Mouse (Mus musculus) CH12.LX (cell line): ENCODE data around the gene Intu. TPM values are rescaled to one million over a fixed set of nuclear protein-coding genes. Genes with fewer than 3 reads are reported as not detected.

Experiments used
- DNase-seq: peaks from one replicate; pipeline ENCODE4 v3.0.0-alpha.2; 2013; ENCODE audit errors: extremely low read depth
- H3K27ac ChIP-seq: 2 replicates; pipeline ENCODE4 v1.5.1; 2012; ENCODE audit warnings: low read depth, mild to moderate bottlenecking, control low read depth, moderate library complexity; ENCODE audit not compliant: insufficient read depth
- H3K27me3 ChIP-seq: replicated peaks from 2 replicates; pipeline ENCODE3; 2012; ENCODE audit warnings: inconsistent platforms
- H3K36me3 ChIP-seq, 2 experiments: replicated peaks in 1 of 2; 2 replicates each; pipeline versions ENCODE3 to v1.6.1; 2012; ENCODE audit warnings: inconsistent platforms in 1 of 2, low read length in 1 of 2, mild to moderate bottlenecking in 1 of 2, mixed read lengths in 1 of 2, moderate library complexity in 1 of 2; ENCODE audit not compliant: control insufficient read depth in 1 of 2, insufficient read depth in 1 of 2
- H3K4me1 ChIP-seq, 2 experiments: 2 replicates each; pipeline ENCODE4 v1.6.1; 2012; ENCODE audit warnings: inconsistent platforms in 1 of 2, moderate library complexity in 1 of 2; ENCODE audit not compliant: insufficient read depth in 2 of 2, control insufficient read depth in 1 of 2
- H3K4me2 ChIP-seq: 2 replicates; pipeline ENCODE4 v1.6.1; 2012; ENCODE audit warnings: low read depth, mild to moderate bottlenecking, control low read depth; ENCODE audit not compliant: poor library complexity, insufficient read depth, severe bottlenecking
- H3K4me3 ChIP-seq, 3 experiments: fragments of 150-350 bp in 1 of 3; sonication (generic) in 1 of 3; replicated peaks in 1 of 3; 2 replicates each; pipeline versions ENCODE3 to v1.5.1; 2011 to 2012; ENCODE audit warnings: low read depth in 2 of 3, low read length in 2 of 3, mild to moderate bottlenecking in 2 of 3, moderate library complexity in 2 of 3, control low read depth in 1 of 3, improper control_type of control experiment in 1 of 3, inconsistent platforms in 1 of 3, mixed read lengths in 1 of 3; ENCODE audit not compliant: poor library complexity in 1 of 3
- H3K79me2 ChIP-seq: replicated peaks from 2 replicates; pipeline ENCODE4 v1.6.1; 2012; ENCODE audit warnings: mild to moderate bottlenecking, moderate library complexity; ENCODE audit not compliant: control insufficient read depth, poor library complexity, insufficient read depth, severe bottlenecking; ENCODE audit errors: extremely low read depth
- H3K9ac ChIP-seq: 2 replicates; pipeline ENCODE4 v1.6.1; 2012; ENCODE audit warnings: low read depth, mild to moderate bottlenecking, control low read depth, moderate library complexity; ENCODE audit not compliant: insufficient read depth
- H3K9me3 ChIP-seq: replicated peaks from 2 replicates; pipeline ENCODE3; 2012; ENCODE audit warnings: low read length, inconsistent platforms, mixed read lengths
- CHD1 ChIP-seq: IDR thresholded peaks from 2 replicates; pipeline ENCODE4 v1.6.1; 2012; ENCODE audit warnings: low read depth, low read length, improper control_type of control experiment, inconsistent platforms
- CHD2 ChIP-seq: IDR thresholded peaks from 2 replicates; pipeline ENCODE4 v1.6.1; 2011; ENCODE audit warnings: low read length, improper control_type of control experiment
- CTCF ChIP-seq, 2 experiments: IDR thresholded peaks in 1 of 2; conservative IDR thresholded peaks in 1 of 2; 2 replicates each; pipeline ENCODE4 v1.5.1; 2011 to 2012; ENCODE audit warnings: low read depth in 2 of 2, low read length in 2 of 2, improper control_type of control experiment in 1 of 2, inconsistent platforms in 1 of 2, mild to moderate bottlenecking in 1 of 2, moderate library complexity in 1 of 2
- E2F4 ChIP-seq: IDR thresholded peaks from 2 replicates; pipeline ENCODE4 v1.6.1; 2011; ENCODE audit warnings: low read depth, low read length, improper control_type of control experiment; ENCODE audit not compliant: insufficient replicate concordance
- EP300 ChIP-seq: IDR thresholded peaks from 2 replicates; pipeline ENCODE4 v1.6.1; 2011; ENCODE audit warnings: low read length, improper control_type of control experiment
- ETS1 ChIP-seq: conservative IDR thresholded peaks from 2 replicates; pipeline ENCODE4 v1.6.1; 2012; ENCODE audit warnings: low read depth, mild to moderate bottlenecking, inconsistent platforms, low read length, improper control_type of control experiment, moderate library complexity
- HCFC1 ChIP-seq: IDR thresholded peaks from 2 replicates; pipeline ENCODE4 v1.6.1; 2012; ENCODE audit warnings: low read depth, mild to moderate bottlenecking, inconsistent platforms, low read length, improper control_type of control experiment
- JUN ChIP-seq: IDR thresholded peaks from 2 replicates; pipeline ENCODE4 v1.6.1; 2011; ENCODE audit warnings: low read depth, mild to moderate bottlenecking, low read length, improper control_type of control experiment, moderate library complexity; ENCODE audit not compliant: insufficient read depth
- KAT2A ChIP-seq: IDR thresholded peaks from 2 replicates; pipeline ENCODE4 v1.6.1; 2012; ENCODE audit warnings: low read length, improper control_type of control experiment, inconsistent platforms; ENCODE audit not compliant: insufficient replicate concordance
- MAFK ChIP-seq: IDR thresholded peaks from 2 replicates; pipeline ENCODE4 v1.6.1; 2011; ENCODE audit warnings: low read length, improper control_type of control experiment; ENCODE audit not compliant: insufficient replicate concordance
- MAX ChIP-seq: IDR thresholded peaks from 2 replicates; pipeline ENCODE4 v1.6.1; 2011; ENCODE audit warnings: low read length, improper control_type of control experiment
- MAZ ChIP-seq: IDR thresholded peaks from 2 replicates; pipeline ENCODE4 v1.6.1; 2012; ENCODE audit warnings: low read depth, mild to moderate bottlenecking, inconsistent platforms, low read length, improper control_type of control experiment, moderate library complexity
- MEF2A ChIP-seq: IDR thresholded peaks from 2 replicates; pipeline ENCODE4 v1.6.1; 2014; ENCODE audit warnings: low read depth, mild to moderate bottlenecking, inconsistent platforms, low read length, improper control_type of control experiment, borderline replicate concordance
- MXI1 ChIP-seq: IDR thresholded peaks from 2 replicates; pipeline ENCODE4 v1.6.1; 2011; ENCODE audit warnings: mild to moderate bottlenecking, low read depth, low read length, improper control_type of control experiment
- MYC ChIP-seq: IDR thresholded peaks from 2 replicates; pipeline ENCODE4 v1.6.1; 2011; ENCODE audit warnings: low read depth, mild to moderate bottlenecking, improper control_type of control experiment, low read length
- NRF1 ChIP-seq: IDR thresholded peaks from 2 replicates; pipeline ENCODE4 v1.6.1; 2014; ENCODE audit warnings: low read depth, mild to moderate bottlenecking, inconsistent platforms, low read length, improper control_type of control experiment, moderate library complexity
- PAX5 ChIP-seq: IDR thresholded peaks from 2 replicates; pipeline ENCODE4 v1.6.1; 2012; ENCODE audit warnings: low read length, inconsistent platforms, mixed read lengths
- POLR2A ChIP-seq: IDR thresholded peaks from 2 replicates; pipeline ENCODE4 v1.6.1; 2011; ENCODE audit warnings: low read depth, mild to moderate bottlenecking, improper control_type of control experiment, low read length
- POLR2AphosphoS2 ChIP-seq: IDR thresholded peaks from 2 replicates; pipeline ENCODE4 v1.6.1; 2011; ENCODE audit warnings: low read depth, low read length, improper control_type of control experiment
- RAD21 ChIP-seq: IDR thresholded peaks from 2 replicates; pipeline ENCODE4 v1.6.1; 2011; ENCODE audit warnings: low read depth, mild to moderate bottlenecking, low read length, improper control_type of control experiment, moderate library complexity
- RCOR1 ChIP-seq: conservative IDR thresholded peaks from 2 replicates; pipeline ENCODE4 v1.6.1; 2012; ENCODE audit warnings: low read depth, mild to moderate bottlenecking, inconsistent platforms, low read length, improper control_type of control experiment
- SIN3A ChIP-seq: IDR thresholded peaks from 2 replicates; pipeline ENCODE4 v1.6.1; 2012; ENCODE audit warnings: low read length, improper control_type of control experiment, inconsistent platforms
- TBP ChIP-seq: conservative IDR thresholded peaks from 2 replicates; pipeline ENCODE4 v1.6.1; 2011; ENCODE audit warnings: low read depth, low read length, improper control_type of control experiment
- UBTF ChIP-seq: IDR thresholded peaks from 2 replicates; pipeline ENCODE4 v1.6.1; 2012; ENCODE audit warnings: low read depth, mild to moderate bottlenecking, inconsistent platforms, low read length, improper control_type of control experiment, moderate library complexity
- USF1 ChIP-seq: IDR thresholded peaks from 2 replicates; pipeline ENCODE4 v1.6.1; 2014; ENCODE audit warnings: low read depth, mild to moderate bottlenecking, inconsistent platforms, low read length, improper control_type of control experiment
- USF2 ChIP-seq: conservative IDR thresholded peaks from 2 replicates; pipeline ENCODE4 v1.6.1; 2011; ENCODE audit warnings: low read depth, low read length, improper control_type of control experiment
- ZMIZ1 ChIP-seq: IDR thresholded peaks from 2 replicates; pipeline ENCODE4 v1.6.1; 2012; ENCODE audit warnings: low read depth, mild to moderate bottlenecking, inconsistent platforms, low read length, improper control_type of control experiment
- ZNF384 ChIP-seq: IDR thresholded peaks from 2 replicates; pipeline ENCODE4 v1.6.1; 2012; ENCODE audit warnings: low read depth, low read length, improper control_type of control experiment, inconsistent platforms
- dilution Hi-C: fragments of 300-500 bp; cut with MboI; formaldehyde crosslinking; loops from 2 replicates; pipeline ENCODE4 v1.14.3; 2020; ENCODE audit warnings: low sequenced_read_pairs; ENCODE audit not compliant: extremely low pct_unique_long_range_greater_than_20kb, extremely low pct_ligation_motif_present
- in situ Hi-C: fragments of 300-500 bp; cut with MboI; formaldehyde crosslinking; loops from 3 replicates; pipeline ENCODE4 v1.14.3; 2019; ENCODE audit warnings: low sequenced_read_pairs, low pct_ligation_motif_present, low pct_unique_long_range_greater_than_20kb, mixed read lengths
- polyA plus RNA-seq: library from polyadenylated mRNA; unstranded; fragments of >175 nt; gene quantifications from 2 replicates; pipeline ENCODE4 v1.2.1, GENCODE M21; 2012; ENCODE audit warnings: low read depth; ENCODE audit not compliant: insufficient read length
- total RNA-seq, 2 experiments: library from RNA; depleted of rRNA; stranded (reverse); fragments of 300-350 nt in 1 of 2; fragments of >200 nt in 1 of 2; gene quantifications; 2 replicates each; pipeline ENCODE4 v1.2.3; 2012 to 2014

Intu gene
- total and polyA plus RNA-seq, 3 experiments: not detected

GRCm38 (mm10) chr3:40744024-40744835, 213.1 kb downstream of the Intu start, which contains the start of gene Hspa4l:
TSS of gene Hspa4l (plus strand) at chr3:40744495.
- dilution Hi-C loops: no loop called here
- H3K79me2 ChIP-seq: no peaks in the 10 kb centered on the region
- H3K4me2 ChIP-seq: peak within 1 kb of the TSS; percentile 83
- peak within 1 kb of the TSS; percentile 59; the same call in 1 of the 2 replicates for H3K9ac ChIP-seq
- TF ChIP-seq MEF2A: no peak
- TF ChIP-seq SIN3A: no peak
- TF ChIP-seq RAD21: no peak
- no peak for TF ChIP-seq USF1
- no peak for TF ChIP-seq NRF1
- TF ChIP-seq CHD2: no peak
- TF ChIP-seq MAFK: no peak
- no peak for TF ChIP-seq MXI1
- no peak for TF ChIP-seq CTCF (conservative IDR thresholded peaks at IDR 0.05 in 1 of 2, IDR thresholded peaks at IDR 0.05 in 1 of 2; ENCODE audit: low read depth in 2 of 2, low read length in 2 of 2)
- TF ChIP-seq EP300: no peak
- no peaks in the 10 kb centered on the region for H3K36me3 ChIP-seq
- H3K27ac ChIP-seq: 0 out of 2 replicates have a peak within 1 kb of the TSS, but pooled peaks have one; percentile 71
- in situ Hi-C loops: no loop called here
- peaks cover 15% of the 10 kb centered on the region for H3K27me3 ChIP-seq
- H3K9me3 ChIP-seq: no peaks in the 10 kb centered on the region
- DNase-seq: no peak
- H3K4me3 ChIP-seq: peak within 1 kb of the TSS; percentile 36 to 96 (median 69)
- H3K4me1 ChIP-seq: peaks cover 0 to 13% of the 10 kb centered on the region in 2 experiments; a peak in 2 of 4 replicates

DNA sequence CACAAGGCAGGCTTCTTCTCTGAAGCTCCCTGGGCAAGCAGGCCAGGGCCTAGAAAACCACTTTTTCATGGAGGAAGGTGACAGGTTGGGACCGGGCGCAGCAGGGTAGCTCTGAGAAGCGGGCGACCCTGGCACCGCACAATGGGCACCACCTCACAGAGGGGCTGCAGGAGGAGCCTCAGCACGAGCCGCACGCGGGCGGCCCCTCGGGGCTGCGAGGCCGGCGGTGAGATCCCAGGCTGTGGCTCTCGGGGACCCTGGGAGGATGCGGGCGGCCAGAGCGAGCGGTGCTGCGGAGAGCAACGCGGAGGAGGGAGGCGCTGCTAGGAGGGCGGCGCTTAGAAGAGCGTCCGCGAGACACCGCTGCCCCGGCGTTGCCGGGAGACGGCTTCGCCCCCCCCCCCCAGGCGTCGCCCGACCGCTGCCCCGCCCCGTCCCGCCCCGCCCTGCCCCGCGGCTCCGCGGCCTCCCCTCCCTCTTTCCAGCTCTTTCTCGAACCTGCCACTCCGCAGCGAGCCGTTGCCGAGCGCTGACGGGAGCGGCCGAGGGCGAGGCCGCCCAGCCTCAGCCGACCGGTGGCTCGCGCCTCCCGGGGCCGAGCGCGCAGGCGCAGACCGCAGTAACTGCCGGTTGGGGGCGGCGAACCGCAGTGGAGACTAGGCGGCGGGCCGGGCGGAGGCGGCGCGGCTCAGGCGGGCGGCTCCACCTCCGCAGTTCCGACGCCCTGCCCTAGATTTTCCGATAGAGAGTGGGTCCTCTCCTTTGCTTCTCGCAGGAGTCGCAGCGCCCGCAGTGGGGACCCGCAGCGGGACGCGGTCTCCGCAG, 214.0 kb downstream of the Intu start:
- no peaks in the 10 kb centered on the region for H3K79me2 ChIP-seq
- peak overlapping the region; percentile 59 for H3K9ac ChIP-seq
- H3K9me3 ChIP-seq: no peaks in the 10 kb centered on the region
- in situ Hi-C loops: no loop called here
- peaks cover 15% of the 10 kb centered on the region for H3K27me3 ChIP-seq
- H3K4me2 ChIP-seq: peak overlapping the region; percentile 94
- dilution Hi-C loops: no loop called here
- H3K36me3 ChIP-seq: no peaks in the 10 kb centered on the region
- peak overlapping the region; percentile 52 to 96 (median 69) for H3K4me3 ChIP-seq
- peak; percentile 72 for DNase-seq
- peaks cover 0 to 13% of the 10 kb centered on the region in 2 experiments; a peak in 2 of 4 replicates for H3K4me1 ChIP-seq
- H3K27ac ChIP-seq: peak overlapping the region; percentile 71
- TF ChIP-seq MAX: no peak; the same call in 1 of the 2 replicates
- TF ChIP-seq UBTF: peak; percentile 77; the same call in 1 of the 2 replicates
- TF ChIP-seq RCOR1: no peak
- TF ChIP-seq MAFK: no peak
- TF ChIP-seq ETS1: no peak
- no peak for TF ChIP-seq ZMIZ1
- no peak for TF ChIP-seq CTCF (conservative IDR thresholded peaks at IDR 0.05 in 1 of 2, IDR thresholded peaks at IDR 0.05 in 1 of 2; ENCODE audit: low read depth in 2 of 2, low read length in 2 of 2)
- no peak for TF ChIP-seq MYC
- no peak for TF ChIP-seq E2F4
- TF ChIP-seq TBP: no peak
- TF ChIP-seq ZNF384: no peak
- no peak for TF ChIP-seq KAT2A
- no peak for TF ChIP-seq USF1
- no peak for TF ChIP-seq JUN
- TF ChIP-seq NRF1: peak; percentile 83
- TF ChIP-seq MEF2A: no peak
- no peak for TF ChIP-seq RAD21
- no peak for TF ChIP-seq SIN3A
- TF ChIP-seq MAZ: no peak; the same call in 1 of the 2 replicates
- TF ChIP-seq HCFC1: no peak
- no peak for TF ChIP-seq PAX5
- TF ChIP-seq CHD1: no peak
- no peak for TF ChIP-seq USF2
- peak; percentile 49; the same call in 1 of the 2 replicates for TF ChIP-seq POLR2A
- no peak for TF ChIP-seq POLR2AphosphoS2
